Mouse (Mus musculus) frontal cortex, postnatal 10 days (tissue): Measurements from ENCODE around the gene Elavl3.
"Not testable (repeated sequence)": the region's sequence is repeated elsewhere in the genome, so short reads cannot be mapped to it uniquely, and the experiment has no call there.

ENCODE experiments used
- DNase-seq, 2 experiments: peaks; one replicate each; pipeline ENCODE4 v3.0.0; 2022; ENCODE audit warnings: low spot score in 2 of 2, mixed read lengths in 1 of 2

Elavl3 gene

DNA sequence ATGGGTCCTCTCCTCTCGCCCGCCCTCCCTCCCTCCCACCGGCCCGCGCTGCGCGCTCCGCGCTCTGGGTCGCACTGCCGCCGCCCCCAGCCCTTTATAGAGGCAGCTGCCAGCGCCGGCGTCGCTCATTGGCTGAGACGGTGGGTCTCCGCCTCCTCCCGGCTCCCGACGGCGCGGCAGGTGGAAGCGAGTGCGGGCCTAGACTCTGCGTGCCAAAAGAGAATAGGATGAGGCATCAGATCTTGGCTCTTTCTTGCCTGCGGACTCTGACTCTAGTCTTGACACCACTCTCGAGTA lies at the start of gene Elavl3:
TSS of gene Elavl3 (minus strand) at position 66 of the 297 bp plus-strand sequence.
- peak; percentile 66 to 84 for DNase-seq

DNA sequence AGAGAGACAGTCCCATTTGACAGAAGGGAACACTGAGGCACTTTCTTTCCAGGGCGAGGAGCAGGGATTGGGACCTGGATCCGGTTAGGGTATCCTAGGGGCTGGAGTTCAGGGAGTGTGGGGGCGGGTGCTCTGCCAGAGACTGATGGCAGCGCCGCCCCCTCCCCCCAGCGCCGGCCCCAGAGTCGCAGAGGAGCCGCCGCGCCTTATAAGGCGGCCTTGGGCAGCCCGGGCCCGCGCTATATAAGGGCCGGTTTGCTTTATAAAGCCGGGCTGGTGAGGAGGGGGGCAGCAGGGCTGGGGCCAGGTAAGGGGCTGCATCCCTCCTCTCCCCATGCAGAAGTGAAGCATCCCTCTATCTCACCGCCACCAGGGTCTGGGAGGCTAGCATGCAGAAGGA lies 48.1 kb upstream of the Elavl3 start:
- DNase-seq: no peak

- DNase-seq: no peak
Observed at GRCm38 (mm10) chr9:22098993-22099696, 47.3 kb upstream of the Elavl3 start, which contains the start of gene Cnn1. TSS of gene Cnn1 (plus strand) at chr9:22099216.

GRCm38 (mm10) chr9:22095854-22096307 lies 44.1 kb upstream of the Elavl3 start:
- peak in 1 of 2 experiments; percentile 65 for DNase-seq

- no peak for DNase-seq
Observed at GRCm38 (mm10) chr9:22092746-22093145, 40.9 kb upstream of the Elavl3 start.

DNA sequence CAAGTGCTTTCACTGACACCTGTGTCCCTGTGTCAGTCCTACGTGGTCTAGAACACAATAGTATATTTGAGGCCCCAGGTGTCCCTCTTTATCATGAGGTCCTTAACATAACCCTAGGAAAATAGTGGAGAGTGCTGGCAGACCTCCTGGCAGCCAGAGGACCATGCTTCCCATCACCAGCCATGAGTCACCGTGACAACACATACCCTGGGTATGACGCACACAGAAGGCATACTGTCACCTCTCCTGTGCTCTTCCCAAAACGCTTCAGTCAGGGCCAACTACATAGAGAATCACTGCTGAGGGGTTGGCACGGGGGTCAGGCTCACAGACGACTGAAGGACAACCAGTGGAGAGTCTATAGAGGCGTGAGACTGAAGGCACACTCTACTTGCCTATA lies 38.2 kb upstream of the Elavl3 start:
- DNase-seq: no peak

DNA sequence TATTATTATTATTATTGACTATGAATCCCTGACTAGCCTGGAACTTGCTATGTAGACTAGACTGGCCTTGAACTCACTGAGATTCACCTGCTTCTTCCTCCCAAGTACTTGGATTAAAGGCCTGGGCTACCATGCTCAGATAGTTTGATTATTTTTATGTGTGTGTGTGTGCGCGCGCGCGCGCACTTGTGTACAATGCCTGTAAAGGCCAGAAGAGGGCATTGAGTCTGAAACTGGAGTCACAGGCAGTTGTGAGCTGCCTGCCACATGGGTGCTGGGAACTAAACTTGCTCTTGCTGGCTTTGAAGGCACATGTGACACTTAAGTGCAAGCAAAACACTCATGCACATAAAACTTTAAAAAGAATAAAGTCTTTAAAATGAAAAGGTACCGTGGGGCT lies 37.5 kb upstream of the Elavl3 start:
- no peak for DNase-seq

- DNase-seq: no peak
Observed at GRCm38 (mm10) chr9:22087034-22087618, 35.3 kb upstream of the Elavl3 start.

GRCm38 (mm10) chr9:22086012-22086411 lies 34.2 kb upstream of the Elavl3 start:
- DNase-seq: no peak

- DNase-seq: peak; percentile 92 to 95
Observed at GRCm38 (mm10) chr9:22085022-22085834, 33.4 kb upstream of the Elavl3 start, which contains the start of gene Ecsit. TSS of gene Ecsit (minus strand) at chr9:22085438.

GRCm38 (mm10) chr9:22084667-22085021 lies 32.8 kb upstream of the Elavl3 start:
- no peak for DNase-seq

DNA sequence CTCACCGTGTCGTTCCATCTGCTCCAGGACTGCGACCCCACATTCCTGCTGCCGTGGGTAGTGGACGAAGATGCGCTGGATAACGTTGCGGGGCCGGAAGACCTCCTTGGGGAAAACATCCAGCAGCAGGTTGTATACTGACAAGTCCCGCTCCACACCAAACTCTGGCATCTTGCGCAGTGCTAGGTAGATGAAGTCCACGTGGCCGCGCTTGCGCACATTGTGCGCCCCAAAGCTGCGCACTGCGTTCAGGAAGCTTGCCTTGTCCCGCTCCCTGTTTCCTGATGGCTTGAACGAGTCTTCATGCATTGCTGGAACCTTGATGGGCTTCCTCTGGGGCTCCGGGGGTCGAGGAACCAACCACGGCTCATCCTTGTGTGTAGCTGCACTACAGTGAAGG lies 24.4 kb upstream of the Elavl3 start:
- no peak for DNase-seq

- DNase-seq: not testable (repeated sequence)
Observed at GRCm38 (mm10) chr9:22075778-22076177, 24.0 kb upstream of the Elavl3 start.

GRCm38 (mm10) chr9:22072276-22072675 lies 20.5 kb upstream of the Elavl3 start:
- peak in 1 of 2 experiments; percentile 24 for DNase-seq

- peak; percentile 95 to 97 for DNase-seq
Observed at GRCm38 (mm10) chr9:22070791-22071573, 19.2 kb upstream of the Elavl3 start, which contains the start of the genes Gm49318 and Zfp653. TSS of gene Gm49318 (minus strand) at chr9:22071259. TSS of gene Zfp653 (minus strand) at chr9:22071376.

- no peak for DNase-seq
Observed at GRCm38 (mm10) chr9:22069881-22070553, 18.2 kb upstream of the Elavl3 start.

DNA sequence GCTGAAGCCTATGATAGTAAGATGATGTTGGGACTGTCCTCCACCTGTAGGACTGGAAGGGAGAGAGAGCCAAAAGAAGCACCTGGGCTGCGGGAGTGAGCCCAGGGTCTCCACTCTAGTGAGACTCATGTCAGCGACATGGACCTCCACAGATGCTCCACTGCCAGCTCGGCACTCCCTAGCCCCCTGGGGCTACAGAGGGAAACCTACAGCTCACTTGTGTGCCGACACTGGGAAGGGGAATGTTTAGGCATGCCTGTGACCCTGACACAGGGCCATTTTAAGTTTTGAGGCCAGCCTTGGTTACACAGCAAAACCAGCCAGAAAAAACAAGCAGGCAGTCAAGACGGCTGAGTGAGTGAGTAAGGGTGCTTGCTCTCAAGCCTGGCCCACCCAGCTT lies 15.4 kb upstream of the Elavl3 start:
- DNase-seq: no peak

GRCm38 (mm10) chr9:22066433-22066832 lies 14.6 kb upstream of the Elavl3 start:
- DNase-seq: peak in 1 of 2 experiments; percentile 36

DNA sequence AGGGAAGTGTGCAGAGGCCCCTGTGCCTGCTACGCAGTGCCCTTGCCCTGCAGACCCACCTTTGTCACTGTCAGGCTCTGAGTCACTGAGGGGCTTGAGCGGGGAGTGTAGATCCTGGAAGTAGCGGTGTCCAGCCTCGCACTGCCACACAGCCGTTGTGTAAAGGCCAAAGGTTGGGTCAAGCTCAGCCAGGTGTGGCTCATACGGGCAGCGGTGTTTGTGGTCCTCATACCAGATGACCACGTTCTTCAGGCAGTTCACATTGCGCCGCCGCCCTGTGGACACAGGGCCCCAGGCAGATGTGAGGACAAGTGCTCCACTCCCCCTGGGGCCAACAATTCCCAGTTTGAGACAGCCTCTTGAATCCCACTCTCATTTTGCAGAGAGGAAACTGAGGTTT lies 13.8 kb upstream of the Elavl3 start:
- no peak for DNase-seq

GRCm38 (mm10) chr9:22064341-22064740 lies 12.5 kb upstream of the Elavl3 start:
- DNase-seq: no peak

DNA sequence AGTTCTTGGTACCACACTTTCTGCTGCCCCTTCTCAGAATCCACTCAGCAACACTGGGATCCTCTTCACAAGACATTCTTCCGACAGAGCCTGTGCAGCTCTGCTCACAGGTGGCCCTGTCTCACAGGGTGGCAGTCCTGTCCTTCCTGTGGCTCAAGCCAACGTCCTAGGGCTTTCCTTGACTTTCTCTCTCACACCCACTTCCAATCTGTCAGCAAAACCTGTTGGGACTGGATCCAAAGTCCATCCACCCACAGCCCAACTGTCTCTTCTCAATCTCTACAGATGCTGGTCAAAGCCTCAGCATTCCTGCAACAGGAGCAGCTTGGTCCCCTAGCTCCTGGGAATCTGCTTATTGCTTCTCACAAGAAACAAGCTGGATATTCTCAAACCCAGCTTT lies 9.5 kb upstream of the Elavl3 start:
- DNase-seq: no peak
